9 mouse cellular contexts compared by ENCODE assay signal in the genomic region with DNA sequence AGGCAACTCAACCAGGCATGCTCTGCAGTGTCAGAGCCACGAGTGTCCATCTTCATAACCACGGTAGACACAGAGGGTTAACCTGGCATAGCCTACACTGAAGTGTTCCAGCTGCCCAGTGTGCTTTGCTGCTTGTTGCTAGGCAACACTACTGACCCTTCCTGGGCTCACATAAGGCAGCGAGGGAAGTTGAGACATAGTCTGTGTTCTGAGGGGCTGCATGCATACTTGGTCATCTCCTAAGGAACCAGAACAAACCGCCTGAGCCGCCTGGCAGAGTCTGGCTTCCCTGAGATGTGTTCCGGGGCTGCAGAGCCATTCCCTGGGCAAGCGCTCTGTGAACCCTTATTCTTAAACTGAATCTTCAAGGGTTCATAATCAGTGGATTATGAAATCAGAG. TPM values are rescaled to one million over a fixed set of nuclear protein-coding genes. Genes with fewer than 3 reads are reported as not detected.
DNase-seq lines count a peak whose midpoint lies in the region; ATAC-seq and TF ChIP-seq lines count a peak whose summit lies in the region.
"Had no signal": no experiment of that assay in that cellular context is flagged by ENCODE, and none has a peak within 500 bp of the region (broad histone marks: within the 10 kb centered on the region; RNA-seq: fewer than 3 reads in every experiment).

No protein-coding gene starts in this region.

- DNase-seq in heart, adult 2 months, result no peak
- DNase-seq in brain, adult 2 months (ENCODE audit: low read depth, low spot score), result peak; percentile 49
- DNase-seq in lung, postnatal 36 days, result peak; percentile 40
- DNase-seq in ovary, adult 18-20 months (ENCODE audit: low spot score), result no peak
- DNase-seq in kidney, postnatal 14 days, result no peak
- DNase-seq in gastrocnemius, postnatal 14 days, result no peak

- H3K27ac ChIP-seq in heart, embryonic 12.5 days (ENCODE audit: poor library complexity, severe bottlenecking), result no peak overlapping the region
- no peak overlapping the region for H3K27ac ChIP-seq in heart, adult 2 months
- H3K27ac ChIP-seq in forebrain, embryonic 13.5 days, result peak overlapping the region; percentile 21; the same call in 1 of the 2 replicates

- no peaks in the 10 kb centered on the region for H3K27me3 ChIP-seq in heart, embryonic 12.5 days (replicated peaks)
- H3K27me3 ChIP-seq in heart, adult 2 months (ENCODE audit: control insufficient read depth, insufficient read depth, low read length), result no peaks in the 10 kb centered on the region
- no peaks in the 10 kb centered on the region for H3K27me3 ChIP-seq in forebrain, embryonic 13.5 days

- no peak for TF ChIP-seq CTCF in heart, adult 2 months (IDR thresholded peaks at IDR 0.05)

- no peaks in the 10 kb centered on the region for H3K9me3 ChIP-seq in heart, embryonic 12.5 days (replicated peaks)
- H3K9me3 ChIP-seq in forebrain, embryonic 13.5 days (replicated peaks), result no peaks in the 10 kb centered on the region

- H3K79me2 ChIP-seq in heart, adult 2 months (replicated peaks; ENCODE audit: control insufficient read depth, insufficient read depth, low read length), result no peaks in the 10 kb centered on the region

- intact Hi-C loops in heart, adult 2 months (cut with DNase I), result no loop called here
- intact Hi-C loops in gastrocnemius, postnatal 14 days (cut with DNase I; ENCODE audit: low total_unique reads), result no loop called here

- WGBS in heart, embryonic 12.5 days, result 45% methylated on average over 7 of the region's 7 CpGs
- 53% methylated on average over 7 of the region's 7 CpGs for WGBS in heart, adult 2 months
- WGBS in forebrain, embryonic 13.5 days, result 33% methylated on average over 7 of the region's 7 CpGs

- no peaks in the 10 kb centered on the region for H3K36me3 ChIP-seq in heart, embryonic 12.5 days
- H3K36me3 ChIP-seq in heart, adult 2 months (ENCODE audit: control insufficient read depth, insufficient read depth, low read length), result no peaks in the 10 kb centered on the region
- no peaks in the 10 kb centered on the region for H3K36me3 ChIP-seq in forebrain, embryonic 13.5 days (ENCODE audit: poor library complexity, severe bottlenecking)

- peak overlapping the region; percentile 51 for H3K4me2 ChIP-seq in heart, embryonic 12.5 days
- peak overlapping the region; percentile 39 for H3K4me2 ChIP-seq in forebrain, embryonic 13.5 days

- TF ChIP-seq POLR2A in heart, adult 2 months (IDR thresholded peaks at IDR 0.05; ENCODE audit: insufficient read depth, low read depth, low read length), result no peak

- H3K9ac ChIP-seq in heart, embryonic 12.5 days, result no peak overlapping the region
- H3K9ac ChIP-seq in heart, adult 2 months (ENCODE audit: low read depth, low read length), result no peak overlapping the region
- no peak overlapping the region for H3K9ac ChIP-seq in forebrain, embryonic 13.5 days

- TF ChIP-seq EP300 in heart, adult 2 months (IDR thresholded peaks at IDR 0.05; ENCODE audit: insufficient read depth, low read depth, low read length), result no peak

- ATAC-seq in heart, embryonic 12.5 days (ENCODE audit: insufficient number of reproducible peaks, low FRiP score), result no peak
- ATAC-seq in forebrain, embryonic 13.5 days, result peak; percentile 88

- 0 out of 2 replicates have a peak overlapping the region, but pooled peaks have one; percentile 2 for H3K4me3 ChIP-seq in heart, embryonic 12.5 days
- H3K4me3 ChIP-seq in heart, adult 2 months, result no peak overlapping the region
- H3K4me3 ChIP-seq in forebrain, embryonic 13.5 days, result no peak overlapping the region

- H3K4me1 ChIP-seq in heart, embryonic 12.5 days (replicated peaks), result peaks cover 5% of the 10 kb centered on the region; the same call in 1 of the 2 replicates
- H3K4me1 ChIP-seq in heart, adult 2 months (ENCODE audit: control insufficient read depth, insufficient read depth, low read length), result no peaks in the 10 kb centered on the region; the same call in 1 of the 2 replicates
- peaks cover 10% of the 10 kb centered on the region for H3K4me1 ChIP-seq in forebrain, embryonic 13.5 days

RNA-seq across cellular contexts. Expression of gene Gm9857, which starts 21.0 kb away (rescaled TPM):
- polyA plus RNA-seq in heart, embryonic 12.5 days (2016; fragmentation: Nextera tagmentation; extraction: Ambion mirVana), result not detected in 2 replicates
- not detected for total RNA-seq in heart, adult 2 months (2021)
- not detected in 2 replicates for polyA plus RNA-seq in heart, adult 2 months (2012; rRNA removed)
- not detected in 2 replicates for polyA plus RNA-seq in forebrain, embryonic 13.5 days (2015; fragmentation: Nextera tagmentation; extraction: Ambion mirVana)
- total RNA-seq in gastrocnemius, postnatal 14 days (2021), result not detected
- total RNA-seq: layer of hippocampus, postnatal 14 days had no signal

RNA-seq across cellular contexts. Expression of gene Henmt1, which starts 21.6 kb away (rescaled TPM):
- polyA plus RNA-seq in heart, embryonic 12.5 days (2016; fragmentation: Nextera tagmentation; extraction: Ambion mirVana), result 0.20 TPM in 1 of 2 replicates, not detected in the other
- total RNA-seq in heart, adult 2 months (2021), result not detected
- polyA plus RNA-seq in heart, adult 2 months (2012; rRNA removed), result not detected in 2 replicates
- 0.56 and 0.73 TPM in 2 replicates for polyA plus RNA-seq in forebrain, embryonic 13.5 days (2015; fragmentation: Nextera tagmentation; extraction: Ambion mirVana)
- not detected for total RNA-seq in gastrocnemius, postnatal 14 days (2021)

RNA-seq across cellular contexts. Expression of gene Prpf38b, which starts 49.7 kb away (rescaled TPM):
- 64.7 and 72.6 TPM in 2 replicates for polyA plus RNA-seq in heart, embryonic 12.5 days (2016; fragmentation: Nextera tagmentation; extraction: Ambion mirVana)
- 10 to 100 TPM; 17.3 to 21.1 TPM for total RNA-seq in heart, adult 2 months (2021)
- 13.6 and 17.8 TPM in 2 replicates for polyA plus RNA-seq in heart, adult 2 months (2012; rRNA removed)
- polyA plus RNA-seq in forebrain, embryonic 13.5 days (2015; fragmentation: Nextera tagmentation; extraction: Ambion mirVana), result 74.3 and 74.9 TPM in 2 replicates
- 10 to 100 TPM; 18.6 to 19.5 TPM for total RNA-seq in gastrocnemius, postnatal 14 days (2021)

Comparison
In these comparisons a context has a peak if more than half of its experiments do, and no peak if none do; other contexts are left out.
1. DNase-seq: peak in brain, adult 2 months (single experiment) and lung, postnatal 36 days (single experiment); none in heart, adult 2 months (0 of 2), ovary, adult 18-20 months (single experiment), kidney, postnatal 14 days (single experiment) and gastrocnemius, postnatal 14 days (single experiment).